In genomic region chr11:70562287-70562994, GRCm38 (mm10) we compare ENCODE assay signal across 8 mouse cellular contexts. TPM values are rescaled to one million over a fixed set of nuclear protein-coding genes. Genes with fewer than 3 reads are reported as not detected.
DNase-seq lines count a peak whose midpoint lies in the region; ATAC-seq and TF ChIP-seq lines count a peak whose summit lies in the region.

Mink1 (plus strand) TSS chr11:70562881.

- under 1% methylated on average over 29 of the region's 57 CpGs for WGBS in forebrain, embryonic 13.5 days
- under 1% methylated on average over 45 of the region's 57 CpGs for WGBS in heart, postnatal 0 days
- WGBS in liver, embryonic 14.5 days (ENCODE audit: insufficient replicate concordance) = under 1% methylated on average over 56 of the region's 57 CpGs
- under 1% methylated on average over 44 of the region's 57 CpGs for WGBS in neural tube, embryonic 11.5 days
- under 1% methylated on average over 46 of the region's 57 CpGs for WGBS in stomach, embryonic 16.5 days

- no peak for TF ChIP-seq CTCF in ES-Bruce4 (IDR thresholded peaks at IDR 0.05; ENCODE audit: low read depth, low read length)
- TF ChIP-seq CTCF in heart, postnatal 0 days (IDR thresholded peaks at IDR 0.05; ENCODE audit: low read depth) = no peak
- no peak for TF ChIP-seq CTCF in liver, embryonic 14.5 days (IDR thresholded peaks at IDR 0.05; ENCODE audit: low read depth)

- H3K4me3 ChIP-seq in ES-Bruce4 (ENCODE audit: low read depth, low read length) = peak within 1 kb of the TSS; percentile 96
- peak within 1 kb of the TSS; percentile 90 for H3K4me3 ChIP-seq in forebrain, embryonic 13.5 days
- peak within 1 kb of the TSS; percentile 77 for H3K4me3 ChIP-seq in heart, postnatal 0 days (ENCODE audit: low read depth, low read length)
- peak within 1 kb of the TSS; percentile 73 to 93 for H3K4me3 ChIP-seq in liver, embryonic 14.5 days (ENCODE audit: insufficient read depth in 1 of 2, low read depth in 2 of 2, low read length in 2 of 2)
- H3K4me3 ChIP-seq in neural tube, embryonic 11.5 days (ENCODE audit: low read depth, low read length) = peak within 1 kb of the TSS; percentile 81
- H3K4me3 ChIP-seq in stomach, embryonic 16.5 days (replicated peaks; ENCODE audit: low read length) = peak within 1 kb of the TSS; percentile 89

- peak within 1 kb of the TSS; percentile 93 for H3K9ac ChIP-seq in ES-Bruce4 (ENCODE audit: low read depth, poor library complexity, severe bottlenecking)
- peak within 1 kb of the TSS; percentile 92 for H3K9ac ChIP-seq in forebrain, embryonic 13.5 days
- peak within 1 kb of the TSS; percentile 76 for H3K9ac ChIP-seq in heart, postnatal 0 days (replicated peaks; ENCODE audit: low read depth, low read length)
- peak within 1 kb of the TSS; percentile 78 for H3K9ac ChIP-seq in liver, embryonic 14.5 days (replicated peaks)
- peak within 1 kb of the TSS; percentile 82 for H3K9ac ChIP-seq in neural tube, embryonic 11.5 days (ENCODE audit: low read length)
- peak within 1 kb of the TSS; percentile 84 for H3K9ac ChIP-seq in stomach, embryonic 16.5 days (ENCODE audit: low read length)

- peak; percentile 87 for DNase-seq in heart, postnatal 0 days (ENCODE audit: low spot score)
- DNase-seq in kidney, postnatal 36 days = peak; percentile 94 to 96
- DNase-seq in liver, embryonic 14.5 days (ENCODE audit: low read depth in 3 of 3, low spot score in 3 of 3) = peak; percentile 70 to 72 (median 71)
- DNase-seq in neural tube, embryonic 11.5 days (ENCODE audit: low spot score) = peak; percentile 97

- 0 out of 2 replicates have a peak, but pooled peaks have one; percentile 23 for TF ChIP-seq EP300 in ES-Bruce4 (IDR thresholded peaks at IDR 0.05; ENCODE audit: insufficient read depth, low read depth, low read length)
- no peak for TF ChIP-seq EP300 in heart, postnatal 0 days (IDR thresholded peaks at IDR 0.05; ENCODE audit: low read depth)
- TF ChIP-seq EP300 in liver, embryonic 14.5 days (IDR thresholded peaks at IDR 0.05; ENCODE audit: low read depth) = no peak

- H3K27me3 ChIP-seq in ES-Bruce4 (ENCODE audit: control insufficient read depth, insufficient read depth, low read length, poor library complexity, severe bottlenecking) = no peaks in the 10 kb centered on the region
- no peaks in the 10 kb centered on the region for H3K27me3 ChIP-seq in forebrain, embryonic 13.5 days
- no peaks in the 10 kb centered on the region for H3K27me3 ChIP-seq in heart, postnatal 0 days (ENCODE audit: control insufficient read depth, insufficient read depth, low read length)
- no peaks in the 10 kb centered on the region for H3K27me3 ChIP-seq in liver, embryonic 14.5 days (ENCODE audit: control insufficient read depth, insufficient read depth, low read length)
- H3K27me3 ChIP-seq in neural tube, embryonic 11.5 days (ENCODE audit: control insufficient read depth, insufficient read depth, low read length) = no peaks in the 10 kb centered on the region
- H3K27me3 ChIP-seq in stomach, embryonic 16.5 days (ENCODE audit: control insufficient read depth, insufficient read depth, low read length) = no peaks in the 10 kb centered on the region

- peak within 1 kb of the TSS; percentile 22; the same call in 1 of the 2 replicates for H3K27ac ChIP-seq in ES-Bruce4 (ENCODE audit: insufficient read depth, low read length)
- peak within 1 kb of the TSS; percentile 86 for H3K27ac ChIP-seq in forebrain, embryonic 13.5 days
- peak within 1 kb of the TSS; percentile 68 for H3K27ac ChIP-seq in heart, postnatal 0 days (ENCODE audit: low read depth)
- H3K27ac ChIP-seq in liver, embryonic 14.5 days = peak within 1 kb of the TSS; percentile 26; the same call in 1 of the 2 replicates
- H3K27ac ChIP-seq in neural tube, embryonic 11.5 days (ENCODE audit: low read depth, low read length) = peak within 1 kb of the TSS; percentile 56
- H3K27ac ChIP-seq in stomach, embryonic 16.5 days (ENCODE audit: low read length) = peak within 1 kb of the TSS; percentile 90

- H3K4me1 ChIP-seq in ES-Bruce4 (ENCODE audit: control insufficient read depth, insufficient read depth, low read length) = no peaks in the 10 kb centered on the region
- peaks cover 40% of the 10 kb centered on the region for H3K4me1 ChIP-seq in forebrain, embryonic 13.5 days
- no peaks in the 10 kb centered on the region for H3K4me1 ChIP-seq in heart, postnatal 0 days (ENCODE audit: control insufficient read depth, insufficient read depth)
- peaks cover 11 to 28% of the 10 kb centered on the region in 2 experiments for H3K4me1 ChIP-seq in liver, embryonic 14.5 days (replicated peaks; ENCODE audit: control insufficient read depth in 2 of 2, insufficient read depth in 2 of 2, low read length in 1 of 2)
- H3K4me1 ChIP-seq in neural tube, embryonic 11.5 days (ENCODE audit: control insufficient read depth, insufficient read depth, low read length) = peaks cover 31% of the 10 kb centered on the region
- H3K4me1 ChIP-seq in stomach, embryonic 16.5 days (ENCODE audit: control insufficient read depth, insufficient read depth, low read length) = peaks cover 22% of the 10 kb centered on the region

- H3K36me3 ChIP-seq in ES-Bruce4 (ENCODE audit: control insufficient read depth, insufficient read depth, low read length, poor library complexity, severe bottlenecking) = no peaks in the 10 kb centered on the region
- no peaks in the 10 kb centered on the region for H3K36me3 ChIP-seq in forebrain, embryonic 13.5 days (ENCODE audit: poor library complexity, severe bottlenecking)
- peaks cover 3% of the 10 kb centered on the region; the same call in 1 of the 2 replicates for H3K36me3 ChIP-seq in heart, postnatal 0 days (replicated peaks; ENCODE audit: control insufficient read depth, insufficient read depth, low read length)
- H3K36me3 ChIP-seq in liver, embryonic 14.5 days (replicated peaks; ENCODE audit: control insufficient read depth, insufficient read depth, low read depth) = no peaks in the 10 kb centered on the region
- H3K36me3 ChIP-seq in neural tube, embryonic 11.5 days (ENCODE audit: control insufficient read depth, insufficient read depth, low read length) = no peaks in the 10 kb centered on the region
- H3K36me3 ChIP-seq in stomach, embryonic 16.5 days (ENCODE audit: control insufficient read depth, insufficient read depth, low read length) = no peaks in the 10 kb centered on the region

- TF ChIP-seq POLR2A in ES-Bruce4 (IDR thresholded peaks at IDR 0.05; ENCODE audit: insufficient read depth, low read length) = no peak

- peak; percentile 79; the same call in 1 of the 2 replicates for ATAC-seq in cerebellum, adult (ENCODE audit: insufficient number of reproducible peaks, low FRiP score, low TSS enrichment)
- peak; percentile 93 for ATAC-seq in forebrain, embryonic 13.5 days
- ATAC-seq in heart, postnatal 0 days (ENCODE audit: insufficient read depth, low read depth) = peak; percentile 92
- ATAC-seq in liver, embryonic 14.5 days (ENCODE audit: insufficient read depth) = peak; percentile 85
- ATAC-seq in neural tube, embryonic 11.5 days (ENCODE audit: insufficient read depth, low FRiP score, low TSS enrichment) = peak; percentile 87
- peak; percentile 91 for ATAC-seq in stomach, embryonic 16.5 days (ENCODE audit: insufficient read depth, low FRiP score)

- H3K4me2 ChIP-seq in forebrain, embryonic 13.5 days = peak within 1 kb of the TSS; percentile 82
- peak within 1 kb of the TSS; percentile 85 for H3K4me2 ChIP-seq in heart, postnatal 0 days (ENCODE audit: low read depth, low read length)
- H3K4me2 ChIP-seq in liver, embryonic 14.5 days (ENCODE audit: low read depth) = peak within 1 kb of the TSS; percentile 91
- peak within 1 kb of the TSS; percentile 93 for H3K4me2 ChIP-seq in neural tube, embryonic 11.5 days (ENCODE audit: low read depth)
- H3K4me2 ChIP-seq in stomach, embryonic 16.5 days (ENCODE audit: low read depth, low read length) = peak within 1 kb of the TSS; percentile 91

- H3K9me3 ChIP-seq in ES-Bruce4 (replicated peaks; ENCODE audit: control insufficient read depth, insufficient read depth, low read length, poor library complexity, severe bottlenecking) = no peaks in the 10 kb centered on the region
- H3K9me3 ChIP-seq in forebrain, embryonic 13.5 days (replicated peaks) = no peaks in the 10 kb centered on the region
- H3K9me3 ChIP-seq in heart, postnatal 0 days (replicated peaks; ENCODE audit: control insufficient read depth, low read length) = no peaks in the 10 kb centered on the region
- no peaks in the 10 kb centered on the region for H3K9me3 ChIP-seq in liver, embryonic 14.5 days (ENCODE audit: control insufficient read depth, low read length)
- H3K9me3 ChIP-seq in neural tube, embryonic 11.5 days (ENCODE audit: control insufficient read depth, low read length) = no peaks in the 10 kb centered on the region
- no peaks in the 10 kb centered on the region for H3K9me3 ChIP-seq in stomach, embryonic 16.5 days (replicated peaks; ENCODE audit: control insufficient read depth, low read length)

RNA-seq across cellular contexts. Expression of gene Mink1, which starts in this region (rescaled TPM):
- polyA plus RNA-seq in ES-Bruce4 (2011; ENCODE audit: insufficient read depth, insufficient read length, low read depth, missing spikeins) = 25.2 and 31.8 TPM in 2 replicates
- 10.6 and 11.2 TPM in 2 replicates for polyA plus RNA-seq in forebrain, embryonic 13.5 days (2015; fragmentation: Nextera tagmentation; extraction: Ambion mirVana)
- total RNA-seq in heart, postnatal 0 days (2014; rRNA removed; ENCODE audit: low replicate concordance) = 20.4 and 38.0 TPM in 2 replicates
- 5.0 and 5.2 TPM in 2 replicates for polyA plus RNA-seq in heart, postnatal 0 days (2015; fragmentation: Nextera tagmentation; extraction: Ambion mirVana)
- polyA plus RNA-seq in liver, embryonic 14.5 days (2012; rRNA removed) = 13.7 and 14.1 TPM in 2 replicates
- polyA plus RNA-seq in liver, embryonic 14.5 days (2014; fragmentation: Nextera tagmentation; extraction: Ambion mirVana) = 3.7 and 5.0 TPM in 2 replicates
- 15.0 and 16.0 TPM in 2 replicates for polyA plus RNA-seq in neural tube, embryonic 11.5 days (2014; fragmentation: Nextera tagmentation; extraction: Ambion mirVana)
- polyA plus RNA-seq in stomach, embryonic 16.5 days (2015; fragmentation: Nextera tagmentation; extraction: Ambion mirVana) = 12.5 and 13.0 TPM in 2 replicates

Comparison
In these comparisons a context has a peak if more than half of its experiments do, and no peak if none do; other contexts are left out.
1. Peak in every context shown above with its lines: DNase-seq, ATAC-seq, H3K4me3 ChIP-seq and H3K27ac ChIP-seq.
2. H3K27ac ChIP-seq: peak in every context shown above with its lines; median percentile 90 in stomach, embryonic 16.5 days; 86 in forebrain, embryonic 13.5 days; 68 in heart, postnatal 0 days; 56 in neural tube, embryonic 11.5 days; 26 in liver, embryonic 14.5 days; 22 in ES-Bruce4.